Mouse (Mus musculus) embryonic facial prominence, embryonic 12.5 days (tissue): ENCODE measurements around the gene Ralbp1. TPM values are rescaled to one million over a fixed set of nuclear protein-coding genes. Genes with fewer than 3 reads are reported as not detected.
A peak's percentile ranks its signal among the peaks of the same experiment; 100 is the strongest.

Experiments
- ATAC-seq: fragments of 200-750 bp; cut with Nextera tagmentation; 2 replicates; pipeline ENCODE4 v1.8.0; 2017; ENCODE audit not compliant: insufficient number of reproducible peaks, insufficient read depth, low FRiP score, low TSS enrichment
- H3K27ac ChIP-seq: fragments of 300-500 bp; sonication (generic); 2 replicates; pipeline ENCODE4 v1.5.1; 2016; ENCODE audit warnings: mild to moderate bottlenecking
- H3K27me3 ChIP-seq: fragments of 300-500 bp; sonication (generic); 2 replicates; pipeline ENCODE4 v1.6.1; 2016; ENCODE audit warnings: mild to moderate bottlenecking, moderate library complexity
- H3K36me3 ChIP-seq: fragments of 300-500 bp; sonication (generic); 2 replicates; pipeline ENCODE4 v1.6.1; 2016; ENCODE audit warnings: mild to moderate bottlenecking
- H3K4me1 ChIP-seq: fragments of 300-500 bp; sonication (generic); 2 replicates; pipeline ENCODE4 v1.6.1; 2016
- H3K4me2 ChIP-seq: fragments of 300-500 bp; sonication (generic); replicated peaks from 2 replicates; pipeline ENCODE4 v1.6.1; 2016; ENCODE audit warnings: mild to moderate bottlenecking, moderate library complexity
- H3K4me3 ChIP-seq: fragments of 300-500 bp; sonication (generic); 2 replicates; pipeline ENCODE4 v1.5.1; 2016; ENCODE audit warnings: mild to moderate bottlenecking
- H3K9ac ChIP-seq: fragments of 300-500 bp; sonication (generic); 2 replicates; pipeline ENCODE4 v1.6.1; 2016; ENCODE audit warnings: mild to moderate bottlenecking, moderate library complexity
- H3K9me3 ChIP-seq: fragments of 300-500 bp; sonication (generic); 2 replicates; pipeline ENCODE4 v1.6.1; 2016; ENCODE audit warnings: mild to moderate bottlenecking, moderate library complexity
- WGBS: fragments of 180-500 bp; shearing (Covaris S2); methylation state at CpG from one replicate; pipeline ENCODE4 v1.1.7; 2016; 5-methylcytosine and 5-hydroxymethylcytosine counted together
- polyA plus RNA-seq: library from polyadenylated mRNA; unstranded; fragments of >200 nt; fragmentation: Nextera tagmentation; extraction: Ambion mirVana; gene quantifications from 2 replicates; pipeline ENCODE4 v1.2.1, GENCODE M21; 2016

Ralbp1 gene
- polyA plus RNA-seq, 1 experiment from 2014 or later, result 65.7 TPM

DNA sequence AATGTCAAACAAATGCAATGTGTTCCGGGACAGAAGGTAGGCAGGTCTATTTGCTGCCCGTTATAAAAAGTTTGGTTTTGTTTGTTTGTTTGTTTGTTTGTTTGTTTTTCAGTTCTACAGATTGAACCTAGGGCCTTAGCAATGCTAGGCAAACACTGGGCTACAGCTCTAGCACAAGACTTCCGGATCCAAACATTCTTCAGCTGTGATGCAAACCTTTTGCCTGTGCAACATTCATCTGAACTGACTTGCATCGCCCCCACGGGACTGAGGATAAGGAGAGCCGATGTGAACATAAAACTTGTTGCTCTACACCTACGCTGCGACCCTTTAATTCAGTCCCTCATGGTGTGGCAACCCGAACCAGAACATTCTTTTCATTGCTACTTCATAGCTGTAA lies 973 bp upstream of the Ralbp1 start:
- Histone ChIP-seq H3K4me3 (peak overlapping the region; percentile 87; the same call in 1 of the 2 replicates), H3K4me2 (peak overlapping the region; percentile 89), H3K27ac (0 out of 2 replicates have a peak overlapping the region, but pooled peaks have one; percentile 23), H3K27me3 (no peaks in the 10 kb centered on the region), H3K9ac (peak overlapping the region; percentile 48; the same call in 1 of the 2 replicates), H3K4me1 (peaks cover 16% of the 10 kb centered on the region; the same call in 1 of the 2 replicates), H3K9me3 (no peaks in the 10 kb centered on the region), H3K36me3 (no peaks in the 10 kb centered on the region)
- ATAC-seq, result no peak
- 73% methylated on average over 9 of the region's 9 CpGs for WGBS

DNA sequence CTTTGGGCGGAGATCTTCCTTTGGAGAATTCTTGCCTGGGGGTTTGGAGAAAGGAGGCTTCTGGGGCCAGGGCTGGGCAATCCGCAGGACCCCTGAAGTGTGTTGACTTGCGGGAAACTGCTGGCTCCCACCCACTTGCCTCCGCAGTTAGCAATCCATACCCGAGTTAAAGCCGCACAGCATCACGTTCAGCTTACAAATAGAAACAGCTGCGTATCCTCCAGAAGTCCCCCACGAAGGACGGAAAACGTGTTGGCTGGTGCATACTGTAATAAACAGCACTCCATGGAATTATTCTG lies 251 bp downstream of the Ralbp1 start:
- no peaks in the 10 kb centered on the region for H3K9me3 ChIP-seq
- H3K4me2 ChIP-seq, result peak overlapping the region; percentile 89
- no peaks in the 10 kb centered on the region for H3K36me3 ChIP-seq
- under 1% methylated on average over 11 of the region's 11 CpGs for WGBS
- no peaks in the 10 kb centered on the region for H3K27me3 ChIP-seq
- H3K9ac ChIP-seq, result peak overlapping the region; percentile 48
- peaks cover 16% of the 10 kb centered on the region; the same call in 1 of the 2 replicates for H3K4me1 ChIP-seq
- no peak for ATAC-seq
- H3K27ac ChIP-seq, result peak overlapping the region; percentile 98
- H3K4me3 ChIP-seq, result peak overlapping the region; percentile 87

DNA sequence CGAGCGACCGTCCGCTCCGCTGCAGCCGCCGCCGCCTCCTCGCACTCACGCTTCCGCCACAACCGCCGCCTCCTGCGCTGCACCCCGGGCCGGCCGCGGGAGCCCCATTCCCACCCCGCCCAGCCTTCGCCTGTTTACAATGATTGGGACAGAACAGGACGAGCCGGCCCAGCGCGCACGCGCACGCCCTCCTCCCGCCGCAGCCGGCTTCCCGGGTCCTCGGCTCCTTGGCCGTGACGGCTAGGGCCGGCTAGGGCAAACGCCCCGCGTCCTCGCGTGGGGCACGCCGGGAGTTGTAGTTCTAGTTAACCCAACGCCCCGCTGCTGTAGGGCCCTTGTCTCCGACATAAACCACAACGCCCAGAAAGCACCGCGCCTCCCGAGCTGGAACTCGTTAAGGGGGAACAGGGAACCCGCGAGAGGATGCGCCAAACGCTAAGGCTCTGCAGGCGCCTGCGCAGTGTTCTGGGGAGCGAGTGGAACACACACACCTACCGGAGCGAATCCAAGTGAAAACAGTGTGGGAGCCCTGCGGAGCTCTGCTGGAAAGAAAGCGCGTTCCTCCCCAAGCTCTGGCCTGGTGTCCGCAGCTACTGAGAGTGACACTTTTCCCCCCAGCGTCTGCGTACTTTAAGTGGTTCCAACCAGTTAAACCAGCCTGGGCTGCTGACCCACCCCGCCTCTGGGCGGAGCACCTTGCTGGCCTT lies 754 bp downstream of the Ralbp1 start:
- Histone ChIP-seq H3K27me3 (no peaks in the 10 kb centered on the region), H3K9me3 (no peaks in the 10 kb centered on the region), H3K36me3 (no peaks in the 10 kb centered on the region), H3K27ac (peak overlapping the region; percentile 98), H3K4me3 (peak overlapping the region; percentile 87), H3K4me1 (peaks cover 16% of the 10 kb centered on the region; the same call in 1 of the 2 replicates), H3K9ac (peak overlapping the region; percentile 83), H3K4me2 (peak overlapping the region; percentile 89)
- ATAC-seq, result peak; percentile 100
- under 1% methylated on average over 67 of the region's 67 CpGs for WGBS

DNA sequence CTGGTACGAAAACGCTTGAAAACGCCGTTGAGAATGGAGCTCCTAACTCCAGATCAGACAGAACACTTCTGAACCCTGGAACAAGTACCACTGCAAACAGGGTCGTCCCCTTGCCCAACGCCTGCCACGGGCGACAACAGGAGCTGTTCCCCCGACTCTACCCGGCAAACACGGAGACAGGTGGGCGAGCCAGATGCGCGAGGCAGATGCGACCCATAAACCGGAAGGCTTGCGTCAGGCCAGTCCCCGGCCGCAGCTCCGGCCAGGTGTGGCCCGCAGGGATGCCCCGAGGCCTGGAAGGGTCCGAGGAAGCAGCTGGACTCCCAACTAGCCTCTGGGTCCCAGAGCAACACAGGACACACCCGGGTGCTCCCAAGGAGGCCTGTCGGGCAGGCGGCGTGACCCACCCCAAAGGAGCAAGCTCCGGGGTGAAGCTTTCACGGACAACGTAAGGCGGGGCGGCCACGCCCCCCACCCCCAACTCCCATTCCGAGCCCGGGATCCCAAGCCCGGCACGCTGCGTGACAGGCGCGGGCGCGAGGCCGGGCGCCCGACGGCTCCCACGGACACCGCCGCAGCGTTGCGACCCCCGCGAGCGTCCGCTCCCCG lies 1.4 kb downstream of the Ralbp1 start:
- no peaks in the 10 kb centered on the region for H3K9me3 ChIP-seq
- peak; percentile 16; the same call in 1 of the 2 replicates for ATAC-seq
- H3K27ac ChIP-seq, result peak overlapping the region; percentile 98
- peak overlapping the region; percentile 83 for H3K9ac ChIP-seq
- no peaks in the 10 kb centered on the region for H3K27me3 ChIP-seq
- H3K36me3 ChIP-seq, result no peaks in the 10 kb centered on the region
- WGBS, result under 1% methylated on average over 55 of the region's 56 CpGs
- H3K4me3 ChIP-seq, result peak overlapping the region; percentile 87
- peak overlapping the region; percentile 89 for H3K4me2 ChIP-seq
- H3K4me1 ChIP-seq, result peaks cover 16% of the 10 kb centered on the region; the same call in 1 of the 2 replicates

DNA sequence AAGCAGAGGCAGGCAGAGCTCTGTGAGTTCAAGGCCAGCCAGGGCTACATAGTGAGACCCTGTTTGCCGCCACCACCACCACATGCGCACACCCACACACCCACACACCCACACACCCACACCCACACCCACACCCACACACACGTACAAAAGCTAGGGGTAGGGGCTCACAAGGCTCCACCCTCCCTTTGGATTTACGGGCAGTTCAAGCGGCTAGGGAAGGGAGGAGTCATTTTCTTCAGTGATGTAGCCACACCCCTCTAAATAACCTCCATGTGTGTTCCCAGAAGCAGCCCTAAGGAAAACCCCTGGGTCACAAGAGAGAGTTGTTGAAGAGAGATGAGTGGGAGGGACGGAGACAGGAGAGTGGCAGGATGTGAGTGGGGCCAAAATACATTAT lies 8.6 kb downstream of the Ralbp1 start:
- Histone ChIP-seq H3K4me1 (peaks cover 13% of the 10 kb centered on the region), H3K9ac (0 out of 2 replicates have a peak overlapping the region, but pooled peaks have one; percentile 3), H3K27me3 (no peaks in the 10 kb centered on the region), H3K36me3 (no peaks in the 10 kb centered on the region), H3K4me3 (no peak overlapping the region), H3K27ac (no peak overlapping the region), H3K4me2 (no peak overlapping the region), H3K9me3 (no peaks in the 10 kb centered on the region)
- 54% methylated on average over 6 of the region's 6 CpGs for WGBS
- no peak for ATAC-seq

DNA sequence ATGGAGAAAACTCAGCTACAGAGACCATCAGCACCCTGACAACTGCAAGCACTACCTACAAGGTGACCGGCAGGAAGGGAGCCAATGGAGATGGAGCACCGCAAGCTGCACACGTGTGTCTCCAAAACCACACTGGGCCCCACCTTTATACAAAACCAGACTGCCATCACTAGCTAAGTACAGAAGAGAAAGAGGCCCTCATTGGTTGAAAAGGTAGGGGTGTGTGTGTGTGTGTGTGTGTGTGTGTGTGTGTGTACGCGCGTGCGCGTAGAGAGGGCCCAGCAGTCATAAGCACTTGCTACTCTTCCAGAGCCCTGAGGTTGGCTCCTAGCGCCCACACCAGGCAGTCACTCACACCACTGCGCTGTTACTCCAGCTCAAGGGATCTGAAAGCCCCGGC lies 11.8 kb downstream of the Ralbp1 start:
- Histone ChIP-seq H3K9ac (no peak overlapping the region), H3K27me3 (no peaks in the 10 kb centered on the region), H3K4me2 (no peak overlapping the region), H3K27ac (no peak overlapping the region), H3K9me3 (no peaks in the 10 kb centered on the region), H3K4me3 (no peak overlapping the region), H3K36me3 (no peaks in the 10 kb centered on the region), H3K4me1 (peaks cover 16% of the 10 kb centered on the region)
- WGBS, result 91% methylated on average over 11 of the region's 11 CpGs
- ATAC-seq, result no peak

DNA sequence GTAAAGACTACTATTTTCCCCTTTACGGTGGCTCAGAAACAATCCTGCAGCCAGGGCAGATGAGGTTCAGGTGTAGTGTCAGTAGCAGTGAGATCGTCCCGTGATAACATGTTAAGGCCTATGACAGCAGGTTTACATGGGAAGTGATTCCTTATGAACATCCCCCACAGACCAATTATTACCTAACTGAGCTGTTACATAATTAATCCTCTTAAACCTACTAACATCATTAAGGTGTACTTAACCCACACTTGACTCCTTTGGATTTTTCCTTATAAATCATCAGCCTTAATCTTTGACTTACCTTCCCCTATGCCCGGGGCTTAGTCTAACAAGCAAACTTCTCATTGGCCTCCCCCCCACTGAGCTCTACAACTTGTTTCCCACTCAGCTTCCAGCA lies 12.4 kb downstream of the Ralbp1 start:
- no peaks in the 10 kb centered on the region for H3K9me3 ChIP-seq
- no peak overlapping the region for H3K9ac ChIP-seq
- H3K4me2 ChIP-seq, result no peak overlapping the region
- 82% methylated on average over 4 of the region's 4 CpGs for WGBS
- H3K27ac ChIP-seq, result no peak overlapping the region
- H3K4me3 ChIP-seq, result no peak overlapping the region
- ATAC-seq, result no peak
- H3K36me3 ChIP-seq, result no peaks in the 10 kb centered on the region
- peaks cover 16% of the 10 kb centered on the region for H3K4me1 ChIP-seq
- H3K27me3 ChIP-seq, result no peaks in the 10 kb centered on the region

DNA sequence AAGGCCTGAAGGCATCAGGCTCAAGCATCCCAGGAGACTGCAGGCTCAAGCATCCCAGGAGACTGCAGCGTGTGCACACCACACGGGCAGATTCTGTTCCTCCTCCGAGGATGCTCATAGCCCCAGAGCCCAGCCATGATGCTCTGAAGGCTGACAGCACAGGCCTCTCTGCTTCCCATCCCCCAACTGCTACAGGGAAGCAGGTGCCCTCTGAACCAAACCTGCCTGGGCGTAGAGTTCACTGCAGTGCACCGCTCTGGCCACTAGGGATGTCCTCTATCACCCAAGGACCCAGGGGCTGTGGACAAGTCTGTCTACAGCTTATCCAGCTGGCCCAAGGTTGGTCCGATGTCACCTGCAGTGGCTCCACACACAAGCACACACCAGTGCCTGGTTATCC lies 12.9 kb downstream of the Ralbp1 start:
- Histone ChIP-seq H3K27ac (peak overlapping the region; percentile 46; the same call in 1 of the 2 replicates), H3K9me3 (no peaks in the 10 kb centered on the region), H3K4me1 (peaks cover 16% of the 10 kb centered on the region), H3K4me2 (no peak overlapping the region), H3K9ac (no peak overlapping the region), H3K27me3 (no peaks in the 10 kb centered on the region), H3K36me3 (0 out of 2 replicates have a peak, but pooled peaks cover under 1% of the 10 kb centered on the region), H3K4me3 (no peak overlapping the region)
- no peak for ATAC-seq
- WGBS, result 38% methylated on average over 6 of the region's 6 CpGs

DNA sequence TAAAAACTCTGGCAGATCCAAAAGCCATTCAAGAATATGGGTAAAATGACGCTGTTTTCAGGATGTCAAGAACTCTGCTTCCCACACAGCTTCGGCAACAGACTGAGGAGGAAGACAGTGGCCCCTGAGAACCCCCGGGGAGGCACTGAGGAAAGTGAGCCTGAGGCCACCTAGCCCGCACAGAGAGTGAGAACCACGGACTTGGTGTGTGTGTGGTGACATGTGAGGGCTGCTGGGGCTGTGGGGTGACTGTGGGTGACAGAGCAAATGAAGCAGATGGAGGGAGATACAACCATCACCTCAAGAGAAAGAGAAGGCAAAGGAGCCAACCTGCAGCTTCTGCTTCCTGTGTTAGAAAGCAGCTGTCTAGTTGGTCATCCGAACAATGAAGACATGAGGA lies 13.5 kb downstream of the Ralbp1 start:
- peaks cover 15% of the 10 kb centered on the region for H3K4me1 ChIP-seq
- 0 out of 2 replicates have a peak, but pooled peaks cover 6% of the 10 kb centered on the region for H3K36me3 ChIP-seq
- no peaks in the 10 kb centered on the region for H3K27me3 ChIP-seq
- WGBS, result 51% methylated on average over 6 of the region's 6 CpGs
- no peak overlapping the region for H3K9ac ChIP-seq
- H3K9me3 ChIP-seq, result no peaks in the 10 kb centered on the region
- peak overlapping the region; percentile 46 for H3K27ac ChIP-seq
- no peak overlapping the region for H3K4me3 ChIP-seq
- no peak for ATAC-seq
- no peak overlapping the region for H3K4me2 ChIP-seq

DNA sequence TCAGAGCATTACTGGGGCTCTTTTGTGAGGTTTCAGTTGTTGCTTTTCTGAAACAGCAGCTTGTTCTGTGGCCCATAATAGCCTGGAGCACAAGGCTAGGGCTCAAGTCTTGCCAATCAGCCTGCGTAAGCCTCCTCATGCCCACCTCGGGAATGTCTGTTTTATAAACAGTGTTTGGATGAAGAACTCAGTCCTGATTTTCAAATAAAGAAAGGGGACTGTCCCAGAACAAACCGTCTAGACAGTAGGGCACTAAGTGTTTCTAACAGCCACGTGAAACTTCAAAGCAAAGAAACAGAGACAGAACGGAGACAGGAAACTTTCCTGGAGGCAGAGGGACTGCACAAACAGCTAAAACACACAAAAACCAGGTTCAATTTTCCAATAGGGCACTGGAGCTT lies 14.0 kb downstream of the Ralbp1 start:
- Histone ChIP-seq H3K27ac (peak overlapping the region; percentile 46), H3K9me3 (no peaks in the 10 kb centered on the region), H3K36me3 (0 out of 2 replicates have a peak, but pooled peaks cover 7% of the 10 kb centered on the region), H3K4me2 (no peak overlapping the region), H3K27me3 (no peaks in the 10 kb centered on the region), H3K4me3 (no peak overlapping the region), H3K9ac (no peak overlapping the region), H3K4me1 (peaks cover 13% of the 10 kb centered on the region)
- no peak for ATAC-seq
- 24% methylated on average over 5 of the region's 5 CpGs for WGBS

DNA sequence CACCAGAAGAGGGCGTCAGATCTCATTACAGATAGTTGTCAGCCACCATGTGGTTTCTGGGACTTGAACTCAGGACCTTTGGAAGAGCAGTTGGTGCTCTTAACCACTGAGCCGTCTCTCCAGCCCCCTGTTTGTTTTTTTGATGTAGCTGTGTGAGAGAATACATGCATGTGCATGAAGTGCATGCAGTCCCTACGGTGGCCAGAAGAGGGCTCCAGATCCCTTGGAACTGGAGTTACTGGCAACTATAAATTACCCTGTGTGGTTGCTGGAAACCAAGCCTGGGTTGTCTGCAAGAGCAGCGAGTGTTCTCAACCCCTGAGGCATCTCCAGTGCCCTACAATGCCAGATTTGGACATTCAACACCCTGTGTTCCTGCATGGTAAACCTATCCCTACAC lies 15.5 kb downstream of the Ralbp1 start:
- no peak overlapping the region for H3K27ac ChIP-seq
- no peak overlapping the region for H3K4me3 ChIP-seq
- H3K27me3 ChIP-seq, result no peaks in the 10 kb centered on the region
- H3K4me2 ChIP-seq, result no peak overlapping the region
- H3K4me1 ChIP-seq, result peaks cover 13% of the 10 kb centered on the region
- 0 out of 2 replicates have a peak, but pooled peaks cover 7% of the 10 kb centered on the region for H3K36me3 ChIP-seq
- H3K9ac ChIP-seq, result no peak overlapping the region
- ATAC-seq, result no peak
- WGBS, result 39% methylated on average over 4 of the region's 4 CpGs
- H3K9me3 ChIP-seq, result no peaks in the 10 kb centered on the region

DNA sequence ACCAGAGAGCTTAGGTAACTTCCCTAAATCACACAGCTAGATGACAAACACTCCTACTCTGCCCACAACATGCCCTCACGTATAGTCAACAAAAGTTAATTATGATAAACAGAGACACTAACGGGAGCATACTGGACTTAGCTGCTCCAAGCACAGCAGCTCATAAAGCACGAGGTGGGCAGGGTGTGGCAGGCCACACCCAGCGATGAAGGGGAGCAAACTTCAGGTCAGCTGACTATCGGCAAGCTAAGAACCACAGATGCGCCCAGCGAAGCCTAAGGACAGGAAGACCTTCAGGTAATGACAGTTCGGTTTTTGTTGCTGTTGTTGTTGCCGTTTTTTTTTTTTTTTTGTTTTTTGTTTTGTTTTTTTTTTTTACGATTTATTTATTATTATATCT lies 15.9 kb downstream of the Ralbp1 start:
- WGBS, result 88% methylated on average over 10 of the region's 10 CpGs

More for the DNA sequence above, 15.9 kb downstream of the Ralbp1 start:
- Histone ChIP-seq H3K4me2 (no peak overlapping the region), H3K27me3 (no peaks in the 10 kb centered on the region), H3K9ac (no peak overlapping the region), H3K4me3 (no peak overlapping the region), H3K4me1 (peaks cover 13% of the 10 kb centered on the region), H3K36me3 (0 out of 2 replicates have a peak, but pooled peaks cover 7% of the 10 kb centered on the region), H3K27ac (no peak overlapping the region), H3K9me3 (no peaks in the 10 kb centered on the region)
- ATAC-seq, result no peak
